Mouse (Mus musculus): ENCODE measurements around the gene Sept1.
A peak's percentile ranks its signal among the peaks of the same experiment; 100 is the strongest.

Sept1 gene

DNA sequence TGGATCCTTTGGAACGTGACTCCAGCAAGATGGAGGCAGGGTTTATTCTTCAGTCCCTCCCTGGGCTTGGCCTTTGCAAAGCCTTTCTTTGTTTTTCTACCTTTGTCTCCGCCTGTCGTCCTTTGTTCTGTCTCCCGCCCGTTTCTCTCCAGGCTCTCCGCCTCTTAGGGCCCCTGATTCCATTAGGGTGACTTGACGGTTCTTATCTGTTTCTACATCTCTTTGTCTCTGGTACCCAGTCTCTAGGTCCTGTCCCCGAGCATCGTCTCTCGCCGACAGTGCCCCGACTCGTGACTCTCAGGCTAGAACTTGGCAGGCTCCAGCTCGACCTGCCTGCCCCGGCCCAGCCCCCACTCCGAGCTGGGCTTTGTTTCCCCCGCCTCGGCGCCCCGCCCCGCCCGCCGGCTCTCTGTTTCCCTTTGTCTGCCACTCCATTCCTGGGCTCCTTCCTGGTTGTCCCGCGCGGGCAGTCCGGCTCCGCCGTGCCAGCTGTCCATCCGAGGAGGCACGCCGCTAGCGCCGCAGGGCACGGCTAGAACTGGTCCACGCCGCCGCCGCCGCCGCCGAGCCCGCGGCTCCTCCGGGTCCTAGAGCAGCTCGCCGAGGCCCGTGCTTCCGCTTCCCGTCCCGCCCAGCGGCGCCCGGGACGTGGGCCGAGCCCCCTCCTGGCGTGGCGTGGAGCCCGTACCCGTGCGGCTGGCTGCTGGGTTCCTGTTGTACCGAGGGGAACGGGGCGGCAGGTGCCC, at the start of gene Sept1, which contains the start of gene Zfp553:
TSS of gene Sept1 (minus strand) at position 509 of the 746 bp plus-strand sequence.
TSS of gene Zfp553 (plus strand) at position 440 of the 746 bp plus-strand sequence.
- DNase-seq (ENCODE audit: low spot score) = no peak

DNA sequence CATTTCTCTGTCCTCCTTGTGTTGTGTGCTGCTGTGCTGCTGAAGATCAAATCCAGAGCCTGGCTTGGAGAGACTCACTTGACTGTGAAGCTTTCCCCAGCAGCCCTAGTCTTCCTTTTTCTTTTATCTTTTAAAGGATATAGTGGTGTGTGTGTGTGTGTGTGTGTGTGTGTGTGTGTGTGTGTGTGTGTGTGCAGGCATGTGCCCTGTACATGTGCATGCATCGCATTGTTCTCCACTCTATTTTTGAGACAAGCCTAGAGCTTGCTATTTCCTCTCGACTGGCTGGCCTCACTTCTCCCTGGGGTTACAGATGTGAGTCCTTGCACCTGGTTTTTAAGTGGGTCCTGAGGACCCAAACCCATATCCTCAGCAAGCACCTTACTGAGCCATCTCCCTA, 49.3 kb upstream of the Sept1 start:
- no peak for DNase-seq (ENCODE audit: low spot score)

DNA sequence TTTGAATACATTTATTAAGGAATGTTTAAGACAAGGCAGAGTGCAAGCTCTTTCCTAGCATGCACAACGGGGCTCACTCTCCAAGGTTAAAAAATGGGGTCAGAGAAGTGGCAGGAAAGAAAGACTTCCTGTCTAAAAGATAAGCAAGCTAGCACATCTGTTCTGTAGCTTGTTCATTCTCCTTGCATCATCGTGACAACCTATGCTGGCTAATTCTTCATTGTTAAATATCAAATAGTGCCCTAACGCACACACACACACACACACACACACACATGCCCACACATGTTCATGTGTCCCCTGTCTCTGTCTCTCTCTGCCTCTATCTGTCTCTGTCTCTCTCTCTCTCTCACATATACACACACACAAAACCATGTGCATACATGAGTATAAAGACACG, 48.2 kb upstream of the Sept1 start:
- DNase-seq (ENCODE audit: low spot score) = no peak

DNA sequence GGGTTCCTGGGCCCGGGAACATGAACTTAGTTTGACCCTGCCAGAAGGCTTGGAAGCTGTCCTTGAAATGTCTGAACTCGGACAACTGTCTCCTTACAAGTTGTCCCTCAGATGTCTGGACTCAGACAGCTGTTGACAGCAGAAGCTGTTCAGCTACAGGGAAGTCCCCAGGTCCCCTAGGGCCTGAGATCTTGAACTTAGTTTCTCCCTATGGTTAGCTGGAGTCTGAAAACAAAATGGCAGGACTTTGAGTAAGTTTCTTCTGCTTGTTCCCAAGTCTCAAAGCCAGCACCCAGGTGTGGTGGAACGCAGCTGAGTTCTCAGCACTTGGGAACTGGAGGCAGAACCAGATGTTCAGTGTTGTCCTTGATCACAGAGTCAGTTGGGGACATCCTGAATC, 47.2 kb upstream of the Sept1 start:
- DNase-seq (ENCODE audit: low spot score) = no peak

DNA sequence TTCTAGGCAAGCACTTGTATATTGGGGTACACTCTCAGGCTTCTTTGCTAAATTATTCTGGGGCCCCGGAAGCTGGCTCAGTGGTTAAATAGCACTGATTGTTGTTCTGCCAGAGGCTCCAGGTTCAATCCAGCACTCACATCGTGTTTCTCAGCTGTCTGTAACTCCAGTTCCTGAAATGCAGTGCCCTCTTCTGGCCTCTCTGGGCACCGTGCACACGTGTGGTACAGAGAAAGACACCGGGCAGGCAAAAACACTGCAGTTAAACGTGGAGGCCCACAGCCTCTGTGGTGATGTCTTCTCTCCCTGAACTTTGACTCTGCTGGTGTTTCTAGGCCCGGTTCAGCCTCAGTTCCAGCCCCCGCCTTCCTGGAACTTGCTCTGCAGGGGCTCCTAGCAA, 45.4 kb upstream of the Sept1 start:
- DNase-seq (ENCODE audit: low spot score) = no peak

DNA sequence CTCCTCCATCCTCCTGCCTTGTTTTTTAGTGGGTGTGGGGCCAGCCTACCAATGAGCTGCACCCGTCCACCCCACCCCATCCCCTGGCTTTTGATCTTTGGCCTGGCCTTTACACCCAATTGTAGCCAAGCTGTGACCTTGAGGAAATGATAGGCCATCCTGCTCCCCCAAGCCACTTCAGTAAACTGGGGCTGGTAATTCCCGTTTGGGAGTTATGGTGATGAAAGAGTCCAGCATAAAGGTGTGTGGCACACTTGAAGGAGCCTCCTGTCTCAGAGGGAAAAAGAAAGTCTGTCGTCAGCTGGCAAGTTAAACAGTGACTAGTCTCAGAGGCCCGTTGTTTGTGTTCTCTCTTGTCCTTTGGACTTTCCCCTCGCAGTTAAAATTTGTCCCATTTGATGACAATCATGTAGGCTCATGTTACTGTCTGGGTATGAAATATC, 43.6 kb upstream of the Sept1 start:
- DNase-seq (ENCODE audit: low spot score) = no peak

DNA sequence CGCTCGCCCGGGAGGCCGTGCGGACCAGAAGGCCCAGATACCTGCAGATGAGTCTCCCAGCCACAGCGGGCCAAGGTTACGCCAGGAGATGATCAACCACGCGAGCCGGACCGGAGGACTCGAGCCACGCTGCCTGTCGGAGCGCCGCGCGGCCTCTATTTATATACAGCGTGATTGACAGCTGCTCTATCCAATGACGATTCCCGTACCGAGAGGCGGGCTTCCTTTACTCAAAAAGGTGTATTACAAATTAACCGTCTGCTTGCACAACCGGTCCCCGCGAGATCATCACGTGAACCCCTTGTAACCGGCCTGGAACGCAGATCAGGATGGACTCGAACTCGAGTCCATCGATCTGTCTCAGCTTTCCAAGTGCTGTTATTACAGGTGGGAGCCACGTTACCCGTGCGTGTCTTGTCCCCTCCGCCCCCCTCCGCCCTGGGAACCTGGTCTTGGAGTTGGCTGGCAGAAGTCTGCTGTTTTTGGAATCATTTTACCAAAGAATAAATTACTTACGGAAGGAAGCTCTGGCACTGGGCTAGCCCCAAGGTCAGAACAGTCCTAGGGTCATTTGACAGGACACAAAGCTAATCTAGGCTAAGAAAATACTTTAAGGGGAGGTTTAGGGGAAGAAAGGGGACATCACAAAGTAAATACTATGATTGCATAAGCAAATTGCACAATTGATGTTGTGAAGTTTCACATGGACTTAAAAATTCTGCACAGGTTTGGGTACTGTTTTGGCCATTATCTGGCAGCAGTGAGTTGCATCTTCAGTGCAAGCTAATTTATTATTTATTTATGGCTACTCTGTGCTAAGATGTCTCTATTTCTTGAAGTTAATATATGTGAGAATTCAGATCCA, 41.2 kb upstream of the Sept1 start, which contains the start of gene Sephs2:
TSS of gene Sephs2 (minus strand) at position 131 of the 865 bp plus-strand sequence.
- DNase-seq (ENCODE audit: low spot score) = peak; percentile 99

DNA sequence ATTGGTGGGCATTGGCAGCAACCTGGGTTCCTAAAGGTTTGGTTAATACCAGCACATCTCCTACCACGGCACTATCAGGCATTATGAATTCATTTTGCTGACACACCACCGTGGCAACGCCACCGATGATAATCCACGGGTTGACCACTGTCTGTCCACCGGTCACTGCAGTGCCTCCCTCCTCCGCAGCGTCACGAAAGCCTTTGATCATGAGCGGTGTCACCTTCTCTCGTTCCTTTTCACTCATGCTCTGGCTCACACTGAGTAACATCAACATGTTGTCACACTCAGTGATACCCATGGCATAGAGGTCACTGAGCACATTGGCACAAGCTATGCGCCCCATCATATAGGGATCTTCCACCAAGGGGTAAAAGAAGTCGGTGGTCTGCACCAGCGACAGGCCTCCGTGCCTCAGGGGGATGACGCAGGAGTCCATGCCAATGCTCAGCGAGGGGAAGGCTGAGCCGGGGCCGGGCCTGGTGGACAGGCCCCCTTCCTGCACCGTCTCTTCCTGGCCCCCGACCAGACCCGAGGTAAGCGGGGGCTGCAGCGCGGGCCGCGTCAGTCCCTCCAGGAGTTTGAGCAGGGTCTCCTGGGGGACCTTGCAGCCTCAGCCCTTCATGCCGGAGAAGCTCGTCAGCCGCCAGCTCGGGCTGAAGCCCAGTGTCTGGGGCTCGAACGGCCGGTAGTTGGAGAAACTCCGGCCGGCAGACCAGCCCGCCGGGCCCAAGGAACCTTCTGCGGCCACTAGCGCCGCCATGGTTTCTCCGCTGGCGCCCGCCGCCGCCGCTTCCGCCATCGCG, 40.4 kb upstream of the Sept1 start:
- no peak for DNase-seq (ENCODE audit: low spot score)

DNA sequence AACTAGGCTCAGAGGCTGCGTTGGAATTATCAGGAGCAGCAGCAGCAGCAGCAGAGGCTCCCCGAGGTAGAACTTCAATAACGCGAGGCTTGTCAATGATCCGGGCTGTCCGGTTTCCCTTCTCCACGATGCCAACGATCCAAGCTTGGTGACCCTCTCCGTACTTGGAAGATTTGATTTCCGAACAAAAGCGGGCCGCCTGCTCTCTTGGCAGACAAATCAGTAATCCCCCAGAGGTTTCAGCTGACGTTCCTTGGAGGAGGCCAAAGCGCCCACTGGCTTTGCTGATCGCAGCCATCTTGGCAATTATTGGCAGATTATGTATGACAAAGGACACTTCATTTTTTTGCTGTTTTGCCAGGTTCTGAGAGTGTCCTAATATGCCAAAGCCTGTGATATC, 39.6 kb upstream of the Sept1 start:
- no peak for DNase-seq (ENCODE audit: low spot score)

DNA sequence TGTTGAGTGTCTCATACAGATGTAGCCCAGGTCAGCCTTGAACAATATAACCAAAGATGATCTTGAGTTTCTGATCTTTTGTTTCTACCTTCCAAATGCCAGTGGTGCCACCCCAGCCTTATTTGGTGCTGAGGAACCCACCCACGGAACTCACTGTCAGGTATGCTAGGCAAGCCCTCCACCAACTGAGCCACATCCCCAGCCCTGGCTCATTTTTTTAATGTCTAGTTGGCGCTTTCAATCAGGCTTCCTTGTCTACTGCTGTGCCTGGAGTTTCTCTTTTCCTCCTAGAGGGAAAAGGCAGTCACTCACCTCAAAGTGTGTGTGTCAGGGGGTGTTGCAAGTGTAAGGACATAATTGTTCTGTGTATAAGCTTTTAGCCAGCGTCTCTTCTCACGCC, 38.2 kb upstream of the Sept1 start:
- DNase-seq (ENCODE audit: low spot score) = no peak

DNA sequence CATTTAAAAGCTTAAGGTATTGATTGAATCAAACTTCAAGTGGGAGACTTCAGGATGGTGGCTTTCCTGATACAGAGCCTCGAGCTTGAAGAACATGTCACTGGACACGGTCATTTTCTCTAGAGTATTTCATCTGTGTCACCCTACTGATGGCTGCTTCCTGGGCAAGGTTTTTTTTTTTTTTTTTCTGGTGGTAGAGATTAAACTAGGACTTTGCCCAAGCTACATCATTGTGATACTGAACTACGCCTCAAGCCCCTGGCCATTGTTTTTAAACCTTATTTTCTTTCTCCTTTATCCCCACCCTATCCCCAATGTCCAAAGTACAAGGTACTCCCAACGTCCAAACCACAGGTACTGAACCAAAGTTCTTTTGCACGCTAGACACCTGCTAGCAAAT, 37.7 kb upstream of the Sept1 start:
- DNase-seq (ENCODE audit: low spot score) = no peak

DNA sequence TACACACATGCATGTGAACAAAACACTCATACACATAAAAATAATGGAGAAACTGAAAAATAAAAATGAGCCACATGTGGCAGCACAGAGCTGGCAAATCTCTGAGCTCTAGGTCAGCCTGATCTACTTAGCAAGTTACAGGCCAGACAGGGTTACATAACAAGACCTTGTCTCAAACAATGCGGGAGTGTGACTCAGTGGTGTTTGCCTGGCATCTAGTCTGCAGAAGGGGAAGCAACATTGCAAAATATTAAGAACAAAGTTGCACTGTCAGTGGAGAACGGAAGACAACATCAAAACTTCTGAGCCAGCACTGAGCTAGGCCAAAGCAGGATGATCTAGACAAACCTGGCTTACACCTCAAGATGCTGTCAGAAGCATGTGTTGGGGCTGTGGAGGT, 37.3 kb upstream of the Sept1 start:
- DNase-seq (ENCODE audit: low spot score) = no peak

DNA sequence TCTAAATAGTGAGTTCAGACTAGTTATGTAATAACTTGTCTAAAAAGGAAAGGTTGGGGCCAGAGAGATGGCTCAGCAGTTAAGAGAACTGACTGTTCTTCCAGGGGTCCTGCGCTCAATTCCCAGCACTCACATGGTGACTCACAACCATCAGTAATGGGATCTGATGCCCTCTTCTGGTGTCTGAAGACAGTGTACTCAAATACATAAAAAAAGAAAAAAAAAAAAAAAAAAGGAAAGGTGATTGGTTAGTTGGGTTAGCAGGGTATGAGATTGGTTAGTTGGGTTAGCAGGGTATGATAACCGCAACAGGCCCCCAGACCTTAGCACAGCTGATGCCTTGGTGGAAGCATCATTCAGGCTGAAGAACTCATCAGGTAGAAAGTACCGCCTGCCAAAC, 30.6 kb upstream of the Sept1 start:
- no peak for DNase-seq (ENCODE audit: low spot score)

DNA sequence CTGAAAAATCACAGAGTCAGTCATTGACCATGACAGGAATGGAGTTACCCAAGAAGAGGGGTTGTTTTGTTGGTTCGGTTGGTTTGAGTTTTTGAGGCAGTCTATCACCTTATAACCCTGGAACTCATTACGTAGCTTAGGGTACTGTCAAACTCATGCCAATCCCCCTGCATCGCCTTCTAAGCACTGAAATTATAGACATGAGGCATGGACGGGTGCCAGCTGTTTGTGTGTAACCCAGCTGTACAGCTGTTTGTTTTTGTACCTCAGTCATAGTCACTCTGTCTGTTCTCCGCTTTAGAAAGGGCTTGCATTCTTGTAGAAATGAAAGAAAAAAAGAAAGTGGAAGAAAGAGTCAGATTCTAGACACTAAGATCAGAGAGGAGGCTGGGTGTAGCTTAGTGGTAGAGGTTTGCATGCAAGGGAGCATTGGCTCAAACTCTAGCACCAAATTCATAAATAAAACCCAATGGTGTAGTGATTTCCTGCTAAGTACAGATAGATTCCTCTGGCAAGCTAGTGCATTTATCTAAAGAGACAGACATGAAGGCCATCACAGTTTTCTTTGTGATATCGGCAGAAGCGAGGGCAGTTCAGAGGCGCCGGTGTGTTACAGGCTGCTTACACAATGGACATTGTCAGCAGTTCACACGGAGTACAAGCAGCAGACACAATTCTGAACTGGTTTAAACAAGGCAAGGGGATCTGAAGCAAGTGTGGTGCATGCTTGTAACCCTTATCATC, 29.5 kb upstream of the Sept1 start:
- no peak for DNase-seq (ENCODE audit: low spot score)

DNA sequence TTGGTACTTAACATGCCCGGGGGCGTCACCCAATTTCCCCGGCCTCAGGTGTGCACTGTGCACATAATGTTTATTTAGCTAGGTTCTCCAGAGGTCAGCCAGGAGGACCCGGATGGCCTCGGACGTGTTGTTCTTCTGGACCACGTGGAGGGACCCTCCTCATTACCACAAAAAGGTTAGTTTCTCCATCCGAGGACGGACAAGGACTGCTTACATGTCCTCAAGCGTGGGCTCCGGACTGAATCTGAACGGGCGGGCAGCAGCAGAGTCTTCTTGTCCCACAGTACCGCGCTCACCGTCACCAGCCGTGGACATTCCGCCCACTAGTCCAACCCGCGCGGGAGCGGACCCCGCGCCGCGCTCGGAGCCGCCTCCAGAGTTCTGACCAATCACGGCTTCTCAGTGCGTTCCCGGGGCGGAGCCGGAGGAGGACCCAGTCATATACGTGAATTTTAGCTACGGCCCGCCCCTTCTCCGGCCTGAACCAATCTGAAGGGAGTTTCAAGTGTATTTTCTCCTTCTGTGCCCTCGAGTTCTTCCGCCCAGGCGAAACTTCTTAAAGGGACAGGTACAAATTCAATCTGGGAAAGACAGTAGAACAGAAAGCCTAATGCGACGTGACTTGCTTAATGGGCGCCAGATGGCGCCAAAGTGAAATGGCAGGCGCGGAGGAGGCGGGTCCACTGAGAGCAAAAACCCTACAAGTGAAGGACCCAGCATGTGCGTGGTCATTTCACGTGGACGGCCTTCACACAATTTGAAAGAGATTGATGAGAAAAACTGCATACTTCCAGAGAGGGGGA, 27.6 kb upstream of the Sept1 start, which contains the start of gene Dctpp1:
TSS of gene Dctpp1 (minus strand) at position 401 of the 803 bp plus-strand sequence.
- DNase-seq (ENCODE audit: low spot score) = peak; percentile 99

DNA sequence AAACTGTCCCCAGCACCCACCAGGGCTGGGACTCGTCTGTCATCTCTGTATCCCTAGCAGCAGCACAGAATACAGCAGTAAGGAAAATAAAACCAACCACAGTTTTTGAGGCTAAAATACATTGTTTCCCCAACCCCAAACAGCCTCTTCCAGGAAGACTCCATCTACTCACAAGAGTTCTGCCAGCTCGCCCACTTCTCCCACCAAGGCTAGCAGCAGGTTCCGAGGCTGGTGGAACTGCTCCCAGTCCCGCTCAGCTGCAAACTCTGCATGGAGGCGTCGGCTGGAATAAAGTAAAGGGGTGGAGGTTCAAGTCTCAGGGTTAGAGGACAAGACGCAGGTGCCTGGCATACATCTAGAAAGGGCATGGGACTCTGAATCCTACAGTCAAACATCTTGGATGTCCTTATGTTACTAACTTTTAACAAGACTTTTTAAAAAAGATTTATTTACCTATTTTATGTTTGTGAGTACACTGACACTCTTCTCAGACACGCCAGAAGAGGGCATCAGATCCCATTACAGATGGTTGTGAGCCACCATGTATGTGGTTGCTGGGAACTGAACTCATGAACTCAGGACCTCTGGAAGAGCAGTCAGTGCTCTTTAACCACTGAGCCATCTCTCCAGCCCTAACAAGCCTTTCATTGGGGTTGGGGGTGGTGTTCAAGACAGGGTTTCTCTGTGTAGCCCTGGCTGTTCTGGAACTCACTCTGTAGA, 26.4 kb upstream of the Sept1 start:
- no peak for DNase-seq (ENCODE audit: low spot score)

DNA sequence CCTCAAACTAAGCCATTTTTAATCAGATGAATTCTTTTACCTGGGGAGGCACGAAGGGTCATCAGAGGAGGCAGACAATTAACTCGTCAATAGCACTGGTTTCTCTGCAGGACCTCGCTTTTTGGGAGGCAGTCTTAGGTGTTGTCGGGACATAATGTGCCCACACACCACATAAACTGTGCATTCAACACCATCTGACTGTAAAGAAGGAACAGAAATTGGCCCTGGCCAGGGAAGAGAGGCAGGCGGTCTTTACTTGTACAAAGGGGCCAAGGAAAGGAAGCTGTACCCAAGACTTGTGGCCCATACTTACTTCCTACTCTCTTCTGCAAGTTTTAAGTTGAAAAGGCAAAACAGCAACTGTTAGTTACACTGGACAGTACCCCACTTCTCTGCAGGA, 23.6 kb upstream of the Sept1 start:
- no peak for DNase-seq (ENCODE audit: low spot score)

DNA sequence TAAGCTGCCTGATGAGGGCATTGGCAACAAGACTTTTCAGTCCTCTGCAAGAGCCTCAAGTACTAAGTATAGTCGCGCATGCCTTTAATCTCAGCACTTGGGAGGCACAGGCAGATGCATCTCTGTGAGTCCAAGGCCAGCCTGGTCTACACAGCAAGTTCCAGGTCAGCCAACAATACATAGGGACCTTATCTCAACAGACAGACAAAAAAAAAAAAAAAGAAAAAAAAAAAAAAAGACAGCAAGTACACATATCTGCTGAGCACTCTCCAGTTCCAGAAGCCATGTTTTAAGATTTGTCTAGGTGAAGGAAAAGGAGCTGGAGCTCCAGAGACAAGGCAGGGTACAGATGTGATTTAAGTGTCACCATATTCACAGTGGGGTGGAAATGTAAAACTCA, 23.0 kb upstream of the Sept1 start:
- no peak for DNase-seq (ENCODE audit: low spot score)

DNA sequence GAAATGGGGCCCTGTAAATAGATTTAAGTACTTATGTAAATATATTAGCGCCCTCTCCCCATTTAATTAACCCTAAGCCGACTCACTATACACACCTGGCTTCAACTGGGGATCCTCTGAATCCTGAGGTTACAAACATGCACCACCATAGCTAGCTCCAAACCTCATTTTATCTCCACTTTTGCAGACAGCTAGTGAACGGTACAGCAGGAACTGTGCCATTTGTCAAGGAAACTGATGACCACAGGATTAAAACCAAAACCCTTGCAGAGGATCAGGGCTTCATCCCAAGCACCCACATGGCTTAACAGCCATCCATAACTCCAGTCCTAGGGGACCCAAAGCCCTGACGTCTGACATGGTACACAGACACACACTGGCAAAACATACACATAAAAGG, 22.1 kb upstream of the Sept1 start:
- DNase-seq (ENCODE audit: low spot score) = no peak
